Mouse (Mus musculus) left cerebral cortex, adult 9 months (tissue): ENCODE measurements around the gene Smyd3.

Source experiments
- DNase-seq, 2 experiments: peaks; one replicate each; pipeline ENCODE4 v3.0.0; 2022; ENCODE audit warnings: low spot score in 2 of 2

Gene Smyd3

DNA sequence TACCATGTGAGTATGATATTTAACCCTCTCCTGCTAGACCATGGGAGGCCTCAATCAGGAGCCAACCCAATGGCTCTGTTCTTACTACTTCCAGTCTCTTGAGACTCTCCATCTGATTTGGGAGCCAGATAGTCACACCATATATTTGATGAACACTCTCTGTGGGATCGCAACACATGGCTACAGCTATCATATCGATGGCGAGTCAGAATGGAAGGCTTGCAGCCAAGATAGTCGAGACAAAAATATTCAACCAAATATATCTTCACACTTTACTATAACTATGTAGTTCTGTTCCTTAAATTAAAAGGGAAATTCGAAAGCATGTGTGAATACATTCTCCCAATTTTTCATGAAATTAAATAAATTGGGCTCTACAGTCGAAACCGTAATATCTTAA, 132.2 kb downstream of the Smyd3 start:
- DNase-seq: peak; percentile 11 to 22

DNA sequence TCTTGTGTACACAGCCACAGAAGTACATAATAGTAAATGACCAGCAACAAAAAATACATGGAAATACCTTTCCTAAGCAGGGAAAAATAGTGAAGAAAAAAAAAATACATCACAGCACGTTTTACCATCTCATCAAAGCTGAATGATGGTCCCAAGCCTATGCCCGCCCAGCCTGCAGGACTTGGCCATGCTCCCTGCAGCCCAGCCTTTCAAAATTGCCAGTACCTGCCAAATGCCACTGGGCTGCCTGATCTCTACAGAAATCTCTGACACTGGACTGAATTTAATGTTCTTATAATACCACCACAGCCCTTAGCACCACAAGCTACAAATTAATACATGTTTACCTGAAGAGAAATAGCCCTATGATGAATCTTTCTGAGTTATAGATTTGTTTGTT, 133.5 kb downstream of the Smyd3 start:
- no peak for DNase-seq

DNA sequence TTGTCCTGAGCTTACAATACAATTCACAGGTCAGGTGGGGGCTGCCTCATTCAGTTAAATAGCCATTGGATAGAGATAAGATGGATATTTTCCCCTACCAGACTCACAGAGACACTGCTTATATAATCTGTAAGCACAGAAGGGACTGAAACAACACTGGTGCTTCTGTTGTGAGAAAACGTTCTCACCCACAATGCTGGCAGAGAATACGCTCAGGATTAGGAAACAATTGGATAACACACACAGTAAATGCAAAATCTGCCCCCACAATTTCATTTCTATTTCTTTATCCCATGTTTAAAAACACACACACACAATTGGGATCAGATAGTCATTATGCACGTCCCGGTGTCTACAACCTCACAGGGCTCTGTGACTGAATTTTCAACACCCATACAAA, 139.7 kb downstream of the Smyd3 start:
- peak in 1 of 2 experiments; percentile 5 for DNase-seq

DNA sequence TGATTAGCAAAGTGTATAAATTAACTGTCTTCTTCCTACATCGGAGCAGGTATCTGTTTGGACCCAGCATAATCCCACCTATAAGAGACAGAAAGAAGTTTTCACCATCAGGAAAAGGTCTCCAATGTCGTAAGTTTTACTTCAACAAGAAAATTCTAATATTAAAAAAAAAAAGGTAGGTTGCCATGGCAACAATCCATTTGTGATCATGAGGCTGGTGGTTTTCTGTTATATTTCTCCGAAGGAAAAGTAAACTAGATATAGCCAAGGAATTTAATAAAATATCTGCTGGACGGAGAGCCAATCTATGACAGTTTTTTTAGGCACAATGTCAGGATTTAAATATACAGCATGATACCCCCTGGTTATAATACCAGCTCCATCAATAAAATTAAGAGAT, 142.9 kb downstream of the Smyd3 start:
- DNase-seq: no peak

GRCm38 (mm10) chr1:179373911-179374310, 143.9 kb downstream of the Smyd3 start:
- DNase-seq: peak in 1 of 2 experiments; percentile 6

DNA sequence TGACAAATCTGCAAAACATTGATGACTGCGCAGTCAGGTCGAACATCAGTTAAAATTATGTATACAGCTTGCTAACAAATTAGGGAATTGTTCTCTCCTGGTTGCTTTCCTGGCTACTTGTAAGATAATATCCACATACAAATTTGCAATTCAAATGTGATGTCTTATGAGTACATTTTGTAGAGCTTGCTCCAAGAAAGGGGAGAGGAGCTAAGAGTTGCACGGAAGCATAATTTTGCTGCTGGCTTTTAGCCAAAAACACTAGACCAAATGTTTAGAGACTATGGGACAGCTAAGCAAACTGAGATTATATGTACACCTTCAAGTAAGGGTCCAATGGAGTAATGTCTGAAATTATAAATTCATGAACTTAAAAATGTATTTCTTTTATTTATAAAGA, 146.7 kb downstream of the Smyd3 start:
- DNase-seq: no peak

- DNase-seq: no peak
Measured at GRCm38 (mm10) chr1:179368426-179369010, 149.3 kb downstream of the Smyd3 start.

GRCm38 (mm10) chr1:179361481-179362466, 156.1 kb downstream of the Smyd3 start:
- DNase-seq: no peak

GRCm38 (mm10) chr1:179357111-179357510, 160.7 kb downstream of the Smyd3 start:
- DNase-seq: no peak

- DNase-seq: no peak
Measured at GRCm38 (mm10) chr1:179354250-179354649, 163.6 kb downstream of the Smyd3 start.

- DNase-seq: no peak
Measured at GRCm38 (mm10) chr1:179345318-179345925, 172.4 kb downstream of the Smyd3 start.

DNA sequence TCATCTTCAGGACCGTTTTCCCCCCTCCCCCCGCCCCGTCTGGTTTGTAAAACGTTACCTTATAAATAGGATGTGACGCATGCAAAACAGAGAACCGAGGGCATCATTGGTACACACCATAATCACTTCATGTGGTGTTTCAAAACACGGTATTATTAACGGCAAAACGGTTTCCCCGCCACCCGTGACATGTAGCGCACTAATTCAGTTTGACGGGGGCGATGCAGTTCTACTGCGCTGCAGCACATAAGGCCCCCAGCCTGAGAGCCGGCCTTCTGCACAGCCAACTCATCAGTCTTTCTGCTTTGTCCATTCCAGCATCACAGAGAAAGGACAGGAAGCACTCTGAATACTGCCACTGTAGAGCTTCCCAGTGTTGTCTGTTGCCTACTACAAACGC, 174.4 kb downstream of the Smyd3 start:
- DNase-seq: no peak

- DNase-seq: no peak
Measured at GRCm38 (mm10) chr1:179341589-179341988, 176.3 kb downstream of the Smyd3 start.

DNA sequence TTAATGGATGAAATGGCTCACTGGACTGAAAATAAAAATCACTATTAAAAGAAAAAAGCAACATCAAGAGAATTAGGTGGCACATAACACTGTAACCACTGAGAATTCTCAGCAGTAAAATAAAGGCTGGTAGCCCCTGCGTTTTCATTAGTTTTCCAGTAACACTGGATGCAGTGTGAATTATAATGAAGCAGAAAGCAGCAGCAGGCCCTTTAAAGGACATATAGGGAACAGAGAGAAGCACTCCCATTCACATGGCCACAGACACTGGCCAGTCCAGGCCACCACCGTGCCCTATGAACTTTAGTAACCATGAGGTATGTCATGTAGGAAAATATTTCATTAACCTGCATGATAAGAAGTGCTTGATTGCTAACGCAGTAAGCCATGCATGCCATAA, 178.8 kb downstream of the Smyd3 start:
- no peak for DNase-seq

- no peak for DNase-seq
Measured at GRCm38 (mm10) chr1:179337529-179337928, 180.3 kb downstream of the Smyd3 start.

DNA sequence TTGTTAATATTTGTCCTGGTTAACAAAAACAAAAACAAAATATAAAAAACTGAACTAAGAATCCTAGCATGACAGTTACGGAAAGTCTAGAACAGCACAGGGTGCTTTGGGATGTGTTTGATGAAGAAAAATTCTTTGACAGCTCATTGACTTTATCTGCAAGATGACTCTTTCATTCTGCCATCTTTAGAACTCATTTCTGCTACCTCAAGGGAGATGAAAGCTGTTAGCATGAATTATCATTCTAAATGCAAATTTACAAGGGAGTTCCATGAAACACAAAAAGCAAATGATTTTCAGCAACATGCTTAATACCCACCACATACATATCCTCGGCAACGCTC, 190.9 kb downstream of the Smyd3 start:
- no peak for DNase-seq

DNA sequence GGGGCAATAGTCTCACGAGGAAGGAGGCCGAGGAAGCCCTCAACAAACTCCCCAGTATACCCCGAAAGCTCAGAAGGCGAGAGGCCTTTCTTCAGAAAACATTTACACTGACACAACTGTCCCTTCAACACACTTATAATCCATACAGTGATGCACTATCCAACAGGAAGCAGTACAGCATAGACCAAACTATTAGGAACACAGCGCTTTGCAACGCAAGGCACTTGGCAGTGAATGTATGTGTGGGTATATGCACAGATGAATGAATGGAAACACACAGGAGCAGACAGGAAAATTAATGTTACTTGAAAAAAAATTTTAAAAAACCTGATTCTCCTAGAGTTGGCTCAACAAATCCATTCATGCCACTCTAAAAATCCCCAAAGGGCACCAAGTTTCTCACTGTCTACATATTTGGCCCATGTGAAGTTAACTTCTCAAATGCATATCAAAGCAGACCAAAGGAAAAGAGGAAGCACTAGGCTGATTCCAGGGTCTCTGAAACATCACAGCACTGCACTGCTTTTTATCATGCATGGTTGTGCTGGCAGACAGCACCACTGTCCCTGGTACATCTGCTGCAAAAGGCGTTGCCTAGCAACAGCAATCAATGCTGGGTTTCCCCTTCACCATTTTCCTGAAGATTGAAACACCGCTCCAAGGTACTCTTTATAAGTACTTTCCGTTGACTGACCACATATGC, 191.4 kb downstream of the Smyd3 start:
- DNase-seq: peak in 1 of 2 experiments; percentile 31

DNA sequence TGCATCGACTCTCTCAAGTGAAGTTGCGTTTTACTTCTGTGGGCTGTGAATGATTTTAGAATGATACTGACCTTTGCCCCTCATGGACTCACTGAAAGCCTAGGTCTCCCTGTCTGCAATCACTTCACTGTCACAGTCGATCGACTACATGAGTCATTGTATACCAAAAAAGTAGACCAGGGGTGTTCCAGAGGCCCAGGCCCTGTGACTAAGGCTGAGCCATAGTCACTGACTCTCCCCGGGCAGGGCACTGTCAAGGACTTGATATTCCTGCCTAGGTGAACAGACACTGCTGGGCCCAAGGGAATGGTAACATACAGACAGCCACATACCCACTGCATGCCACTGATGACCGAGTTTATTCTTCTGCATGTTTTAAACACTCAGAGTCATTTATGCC, 193.6 kb downstream of the Smyd3 start:
- DNase-seq: no peak

- DNase-seq: no peak
Measured at GRCm38 (mm10) chr1:179313618-179314017, 204.2 kb downstream of the Smyd3 start.

GRCm38 (mm10) chr1:179309487-179309886, 208.4 kb downstream of the Smyd3 start:
- DNase-seq: no peak

DNA sequence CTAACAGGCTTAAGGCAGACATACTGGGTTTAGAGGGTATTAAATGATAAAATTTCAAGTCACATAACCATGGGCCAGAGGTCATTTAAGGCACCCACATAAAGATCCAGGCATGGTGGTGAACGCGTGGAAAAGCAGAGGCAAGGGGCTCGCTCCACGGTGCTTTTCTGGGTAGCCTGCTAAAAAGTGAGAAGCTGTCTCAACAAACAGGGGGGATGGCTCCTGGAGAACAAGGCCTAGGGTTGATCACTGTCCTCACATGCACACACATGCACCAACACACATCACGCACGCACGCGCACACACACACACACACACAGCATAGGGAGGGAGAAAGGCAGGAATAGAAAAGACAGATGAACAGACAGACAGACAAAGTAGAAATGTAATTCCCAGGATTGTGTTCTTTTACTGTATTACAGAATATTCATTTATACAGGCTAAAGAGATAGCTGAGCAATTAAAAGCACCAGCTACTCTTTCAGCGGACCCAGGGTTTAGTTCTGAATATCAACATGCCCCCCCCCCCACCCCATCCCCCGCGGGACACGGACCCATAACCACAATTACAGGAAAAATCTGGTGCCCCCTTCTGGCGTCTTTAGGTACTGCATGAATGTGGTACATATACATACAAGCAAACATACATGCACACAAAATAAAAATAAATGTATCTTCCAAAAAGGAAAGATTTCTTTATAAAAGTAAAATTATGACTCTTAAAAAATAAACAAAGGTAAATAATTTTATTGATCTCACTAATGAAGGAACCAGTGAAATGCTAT, 215.2 kb downstream of the Smyd3 start:
- DNase-seq: no peak
